Mouse (Mus musculus) ES-Bruce4 (cell line): Measurements from ENCODE around the gene Fam149b. TPM values are rescaled to one million over a fixed set of nuclear protein-coding genes. Genes with fewer than 3 reads are reported as not detected.
A peak's percentile ranks its signal among the peaks of the same experiment; 100 is the strongest.
"Not testable (repeated sequence)": the region's sequence is repeated elsewhere in the genome, so short reads cannot be mapped to it uniquely, and the experiment has no call there.

ENCODE experiments used
- H3K27ac ChIP-seq: 2 replicates; pipeline ENCODE4 v1.5.1; 2012; ENCODE audit warnings: low read length, inconsistent platforms; ENCODE audit not compliant: insufficient read depth
- H3K27me3 ChIP-seq: 2 replicates; pipeline ENCODE4 v1.6.1; 2012; ENCODE audit warnings: mild to moderate bottlenecking, low read length, inconsistent platforms; ENCODE audit not compliant: control insufficient read depth, poor library complexity, insufficient read depth, severe bottlenecking
- H3K36me3 ChIP-seq: 2 replicates; pipeline ENCODE4 v1.6.1; 2012; ENCODE audit warnings: inconsistent platforms, mild to moderate bottlenecking, low read length, moderate library complexity; ENCODE audit not compliant: control insufficient read depth, poor library complexity, insufficient read depth, severe bottlenecking
- H3K4me1 ChIP-seq: one replicate; pipeline ENCODE4 v1.8.1; 2011; ENCODE audit warnings: low read length; ENCODE audit not compliant: control insufficient read depth, insufficient read depth
- H3K4me3 ChIP-seq: 2 replicates; pipeline ENCODE4 v1.5.1; 2011; ENCODE audit warnings: low read depth, mild to moderate bottlenecking, low read length
- H3K9ac ChIP-seq: 2 replicates; pipeline ENCODE4 v1.6.1; 2012; ENCODE audit warnings: low read depth, mild to moderate bottlenecking, inconsistent platforms; ENCODE audit not compliant: poor library complexity, severe bottlenecking
- H3K9me3 ChIP-seq: replicated peaks from 2 replicates; pipeline ENCODE4 v1.6.1; 2012; ENCODE audit warnings: mild to moderate bottlenecking, low read length, inconsistent platforms; ENCODE audit not compliant: control insufficient read depth, poor library complexity, insufficient read depth, severe bottlenecking
- CTCF ChIP-seq: IDR thresholded peaks from one replicate; pipeline ENCODE4 v1.8.1; 2011; ENCODE audit warnings: low read depth, low read length
- EP300 ChIP-seq: IDR thresholded peaks from 2 replicates; pipeline ENCODE4 v1.6.1; 2011; ENCODE audit warnings: low read depth, low read length; ENCODE audit not compliant: insufficient read depth
- POLR2A ChIP-seq: IDR thresholded peaks from one replicate; pipeline ENCODE4 v1.8.1; 2011; ENCODE audit warnings: low read length; ENCODE audit not compliant: insufficient read depth
- polyA plus RNA-seq: library from polyadenylated mRNA; stranded (reverse); fragments of >200 nt; gene quantifications from 2 replicates; pipeline ENCODE4 v1.2.4, GENCODE M21; 2011; ENCODE audit warnings: low read depth; ENCODE audit not compliant: missing spikeins, insufficient read depth, insufficient read length

Fam149b gene
- polyA plus RNA-seq, result 37.0 and 44.9 TPM in 2 replicates

- Histone ChIP-seq H3K27me3 (no peaks in the 10 kb centered on the region), H3K27ac (peak within 1 kb of the TSS; percentile 91), H3K9me3 (peaks cover 10% of the 10 kb centered on the region), H3K9ac (peak within 1 kb of the TSS; percentile 85), H3K4me3 (peak within 1 kb of the TSS; percentile 99), H3K36me3 (peaks cover 13% of the 10 kb centered on the region), H3K4me1 (peaks cover 3% of the 10 kb centered on the region)
- TF ChIP-seq POLR2A (peak; percentile 16), CTCF (peak; percentile 18), EP300 (peak; percentile 56; the same call in 1 of the 2 replicates)
These were observed at the start of gene Fam149b, which contains the start of gene Ecd for GRCm38 (mm10) chr14:20347991-20348541. Gene Fam149b, plus strand, starts transcription at chr14:20348162. Gene Ecd, minus strand, starts transcription at chr14:20348121.

GRCm38 (mm10) chr14:20305085-20305484, 42.9 kb upstream of the Fam149b start:
- H3K9ac ChIP-seq, H3K36me3 ChIP-seq, H3K4me3 ChIP-seq, H3K4me1 ChIP-seq, H3K27ac ChIP-seq, H3K27me3 ChIP-seq, H3K9me3 ChIP-seq: not testable (repeated sequence)

GRCm38 (mm10) chr14:20315137-20315536, 32.8 kb upstream of the Fam149b start:
- no peaks in the 10 kb centered on the region for H3K9me3 ChIP-seq
- no peaks in the 10 kb centered on the region for H3K27me3 ChIP-seq
- TF ChIP-seq POLR2A (no peak), EP300 (no peak), CTCF (no peak)
- H3K4me1 ChIP-seq, result no peaks in the 10 kb centered on the region
- no peak overlapping the region for H3K4me3 ChIP-seq
- no peak overlapping the region for H3K9ac ChIP-seq
- no peak overlapping the region for H3K27ac ChIP-seq
- H3K36me3 ChIP-seq, result no peaks in the 10 kb centered on the region

- Histone ChIP-seq H3K9ac (no peak overlapping the region), H3K4me1 (no peaks in the 10 kb centered on the region)
These were observed 28.5 kb upstream of the Fam149b start for GRCm38 (mm10) chr14:20319420-20319819.

GRCm38 (mm10) chr14:20324196-20324595, 23.8 kb upstream of the Fam149b start:
- H3K27ac ChIP-seq, result no peak overlapping the region
- H3K27me3 ChIP-seq, result no peaks in the 10 kb centered on the region
- no peaks in the 10 kb centered on the region for H3K4me1 ChIP-seq
- H3K9me3 ChIP-seq, result no peaks in the 10 kb centered on the region
- H3K4me3 ChIP-seq, result no peak overlapping the region
- peaks cover 13% of the 10 kb centered on the region for H3K36me3 ChIP-seq
- TF ChIP-seq EP300, result no peak
- TF ChIP-seq CTCF, result no peak
- TF ChIP-seq POLR2A, result no peak
- no peak overlapping the region for H3K9ac ChIP-seq

More at GRCm38 (mm10) chr14:20319420-20319819, 28.5 kb upstream of the Fam149b start:
- Histone ChIP-seq H3K4me3 (no peak overlapping the region), H3K9me3 (no peaks in the 10 kb centered on the region), H3K27ac (no peak overlapping the region), H3K27me3 (no peaks in the 10 kb centered on the region), H3K36me3 (peaks cover 4% of the 10 kb centered on the region; the same call in 1 of the 2 replicates)
- TF ChIP-seq POLR2A (no peak), CTCF (peak; percentile 50)

- peaks cover 12% of the 10 kb centered on the region for H3K36me3 ChIP-seq
- no peaks in the 10 kb centered on the region for H3K4me1 ChIP-seq
- 0 out of 2 replicates have a peak overlapping the region, but pooled peaks have one; percentile 3 for H3K4me3 ChIP-seq
- no peak overlapping the region for H3K27ac ChIP-seq
- no peaks in the 10 kb centered on the region for H3K27me3 ChIP-seq
- no peak overlapping the region for H3K9ac ChIP-seq
- no peaks in the 10 kb centered on the region for H3K9me3 ChIP-seq
- TF ChIP-seq EP300, result 0 out of 2 replicates have a peak, but pooled peaks have one; percentile 25
- peak; percentile 97 for TF ChIP-seq CTCF
- TF ChIP-seq POLR2A, result no peak
These were observed 19.5 kb upstream of the Fam149b start for GRCm38 (mm10) chr14:20328474-20328873.
